Mouse (Mus musculus) hindbrain, embryonic 16.5 days (tissue): Measurements from ENCODE around the gene Gm10518. TPM values are rescaled to one million over a fixed set of nuclear protein-coding genes. Genes with fewer than 3 reads are reported as not detected.
"Not testable (repeated sequence)": the region's sequence is repeated elsewhere in the genome, so short reads cannot be mapped to it uniquely, and the experiment has no call there.

Source experiments
- ATAC-seq: fragments of 200-750 bp; cut with Nextera tagmentation; 2 replicates; pipeline ENCODE4 v1.8.0; 2017; ENCODE audit warnings: moderate TSS enrichment, moderate library complexity
- H3K27ac ChIP-seq: fragments of 300-500 bp; sonication (generic); 2 replicates; pipeline ENCODE4 v1.5.1; 2014; ENCODE audit warnings: low read depth, mild to moderate bottlenecking, control low read depth, low read length, moderate library complexity
- H3K27me3 ChIP-seq: fragments of 300-500 bp; sonication (generic); replicated peaks from 2 replicates; pipeline ENCODE4 v1.6.1; 2014; ENCODE audit warnings: low read length; ENCODE audit not compliant: control insufficient read depth, insufficient read depth
- H3K36me3 ChIP-seq: fragments of 300-500 bp; sonication (generic); 2 replicates; pipeline ENCODE4 v1.6.1; 2014; ENCODE audit warnings: mild to moderate bottlenecking, low read length, moderate library complexity, mixed read lengths; ENCODE audit not compliant: control insufficient read depth, insufficient read depth
- H3K4me1 ChIP-seq: fragments of 300-500 bp; sonication (generic); 2 replicates; pipeline ENCODE4 v1.6.1; 2014; ENCODE audit warnings: low read depth, low read length; ENCODE audit not compliant: control insufficient read depth, insufficient read depth
- H3K4me2 ChIP-seq: fragments of 300-500 bp; sonication (generic); 2 replicates; pipeline ENCODE4 v1.6.1; 2014; ENCODE audit warnings: mild to moderate bottlenecking, low read length, control low read depth, moderate library complexity
- H3K4me3 ChIP-seq: fragments of 300-500 bp; sonication (generic); 2 replicates; pipeline ENCODE4 v1.5.1; 2014; ENCODE audit warnings: mild to moderate bottlenecking, low read length, control low read depth, moderate library complexity
- H3K9ac ChIP-seq: fragments of 300-500 bp; sonication (generic); 2 replicates; pipeline ENCODE4 v1.6.1; 2014; ENCODE audit warnings: low read depth, mild to moderate bottlenecking, control low read depth, low read length, moderate library complexity
- H3K9me3 ChIP-seq: fragments of 300-500 bp; sonication (generic); 2 replicates; pipeline ENCODE4 v1.6.1; 2014; ENCODE audit warnings: mild to moderate bottlenecking, low read length, moderate library complexity; ENCODE audit not compliant: control insufficient read depth
- WGBS: fragments of 180-500 bp; shearing (Covaris S2); extraction: QIAGEN DNeasy Blood & Tissue Kit; methylation state at CpG from one replicate; pipeline ENCODE4 v1.1.7; 2014; 5-methylcytosine and 5-hydroxymethylcytosine counted together
- polyA plus RNA-seq: library from polyadenylated mRNA; unstranded; fragments of >200 nt; fragmentation: Nextera tagmentation; extraction: Ambion mirVana; gene quantifications from 2 replicates; pipeline ENCODE4 v1.2.1, GENCODE M21; 2015

The Gm10518 gene
- polyA plus RNA-seq, 1 experiment from 2014 or later, result 0.13 TPM

- peak within 1 kb of the TSS; percentile 94 for H3K9ac ChIP-seq
Measured at GRCm38 (mm10) chr1:179803513-179804139, 450 bp downstream of the Gm10518 start, which contains the start of gene Ahctf1. Gene Ahctf1 (minus strand): TSS chr1:179803680.

DNA sequence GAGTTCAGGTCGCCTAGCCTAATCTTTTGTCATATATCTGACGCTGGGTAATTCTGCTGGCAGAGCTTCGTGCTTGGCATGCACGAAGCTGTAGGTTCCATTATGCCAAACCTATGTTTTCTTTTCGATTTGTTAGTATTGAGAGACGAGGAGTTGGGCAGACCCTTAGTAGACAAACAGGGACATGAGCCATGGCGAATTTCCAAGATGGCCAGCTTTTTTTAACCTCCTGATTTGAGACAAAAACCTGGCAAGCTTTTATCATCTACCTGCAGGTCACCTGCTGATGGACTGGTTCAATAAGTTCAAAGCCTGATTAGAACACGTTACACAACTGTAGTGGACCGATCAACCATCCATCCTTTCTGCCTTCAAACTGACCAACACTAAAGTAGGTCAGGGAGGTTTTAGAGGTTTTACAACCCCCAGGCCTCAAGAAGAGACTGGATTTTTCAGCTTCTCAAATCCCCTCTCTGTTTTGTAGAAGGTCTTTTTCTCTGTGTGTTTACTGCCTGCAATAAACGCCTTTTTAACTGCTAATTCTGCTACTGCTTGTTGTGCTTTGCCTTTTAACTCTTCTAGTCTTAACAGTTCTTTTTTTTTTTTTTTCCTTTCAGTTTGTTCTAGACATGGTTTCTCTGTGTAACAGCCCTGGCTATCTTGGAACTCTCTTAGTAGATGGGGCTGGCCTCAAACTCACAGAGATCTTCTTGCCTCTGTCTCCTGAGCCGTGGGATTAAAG is 1.1 kb downstream of the Gm10518 start:
- WGBS, result 34% methylated on average over 11 of the region's 11 CpGs
- H3K27ac ChIP-seq, result peak overlapping the region; percentile 60
- H3K9me3 ChIP-seq, result no peaks in the 10 kb centered on the region
- ATAC-seq, result no peak
- H3K4me3 ChIP-seq, result peak overlapping the region; percentile 92
- peak overlapping the region; percentile 75 for H3K4me2 ChIP-seq
- H3K27me3 ChIP-seq, result no peaks in the 10 kb centered on the region
- H3K36me3 ChIP-seq, result no peaks in the 10 kb centered on the region
- H3K9ac ChIP-seq, result 0 out of 2 replicates have a peak overlapping the region, but pooled peaks have one; percentile 41
- peaks cover 15% of the 10 kb centered on the region for H3K4me1 ChIP-seq

More at GRCm38 (mm10) chr1:179803513-179804139, 450 bp downstream of the Gm10518 start, which contains the start of gene Ahctf1:
- H3K4me3 ChIP-seq, result peak within 1 kb of the TSS; percentile 92
- peak; percentile 99 for ATAC-seq
- WGBS, result under 1% methylated on average over 56 of the region's 56 CpGs
- H3K27ac ChIP-seq, result peak within 1 kb of the TSS; percentile 89
- H3K9me3 ChIP-seq, result no peaks in the 10 kb centered on the region
- no peaks in the 10 kb centered on the region for H3K36me3 ChIP-seq
- H3K4me1 ChIP-seq, result peaks cover 15% of the 10 kb centered on the region
- H3K27me3 ChIP-seq, result no peaks in the 10 kb centered on the region
- peak within 1 kb of the TSS; percentile 75 for H3K4me2 ChIP-seq

- no peak overlapping the region for H3K4me2 ChIP-seq
Measured at GRCm38 (mm10) chr1:179805751-179806150, 2.6 kb downstream of the Gm10518 start.

DNA sequence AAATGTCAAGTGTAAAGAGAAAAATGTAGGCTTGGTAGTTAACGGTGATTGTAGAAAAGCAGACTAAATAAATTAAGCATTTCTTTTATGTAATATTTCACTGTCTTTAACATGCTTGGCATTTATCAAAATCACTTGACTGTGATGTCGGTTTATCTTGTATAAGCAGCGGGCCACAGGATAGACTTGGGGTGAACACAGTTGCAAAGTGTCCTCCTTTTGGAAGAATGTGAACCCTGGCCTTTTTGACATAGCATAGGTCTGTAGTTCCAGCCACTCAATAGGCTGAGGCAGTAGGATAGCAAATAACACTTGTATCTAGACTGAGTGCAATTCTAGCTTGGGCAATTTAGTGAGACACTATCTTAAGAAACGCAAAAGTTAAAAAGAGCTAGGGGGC is 4.3 kb downstream of the Gm10518 start:
- no peak for ATAC-seq
- WGBS, result 87% methylated on average over 4 of the region's 4 CpGs
- no peaks in the 10 kb centered on the region; the same call in none of the 2 replicates for H3K4me1 ChIP-seq
- H3K36me3 ChIP-seq, result no peaks in the 10 kb centered on the region
- no peak overlapping the region for H3K4me2 ChIP-seq
- no peak overlapping the region for H3K9ac ChIP-seq
- no peak overlapping the region for H3K4me3 ChIP-seq
- H3K27me3 ChIP-seq, result no peaks in the 10 kb centered on the region
- no peak overlapping the region for H3K27ac ChIP-seq
- H3K9me3 ChIP-seq, result no peaks in the 10 kb centered on the region

More at GRCm38 (mm10) chr1:179805751-179806150, 2.6 kb downstream of the Gm10518 start:
- WGBS, result 89% methylated on average over 5 of the region's 5 CpGs
- H3K36me3 ChIP-seq, result no peaks in the 10 kb centered on the region
- H3K27me3 ChIP-seq, result no peaks in the 10 kb centered on the region
- no peak overlapping the region for H3K4me3 ChIP-seq
- peaks cover 15% of the 10 kb centered on the region for H3K4me1 ChIP-seq
- ATAC-seq, result no peak
- H3K9ac ChIP-seq, result no peak overlapping the region
- no peaks in the 10 kb centered on the region for H3K9me3 ChIP-seq
- no peak overlapping the region for H3K27ac ChIP-seq

- Histone ChIP-seq H3K27ac (no peak overlapping the region), H3K9me3 (no peaks in the 10 kb centered on the region), H3K4me1 (no peaks in the 10 kb centered on the region; the same call in 1 of the 2 replicates), H3K4me3 (no peak overlapping the region), H3K27me3 (no peaks in the 10 kb centered on the region), H3K36me3 (no peaks in the 10 kb centered on the region), H3K9ac (no peak overlapping the region), H3K4me2 (no peak overlapping the region)
- WGBS, result 82% methylated on average over 3 of the region's 3 CpGs
- no peak for ATAC-seq
Measured at GRCm38 (mm10) chr1:179808300-179808699, 5.1 kb downstream of the Gm10518 start.

DNA sequence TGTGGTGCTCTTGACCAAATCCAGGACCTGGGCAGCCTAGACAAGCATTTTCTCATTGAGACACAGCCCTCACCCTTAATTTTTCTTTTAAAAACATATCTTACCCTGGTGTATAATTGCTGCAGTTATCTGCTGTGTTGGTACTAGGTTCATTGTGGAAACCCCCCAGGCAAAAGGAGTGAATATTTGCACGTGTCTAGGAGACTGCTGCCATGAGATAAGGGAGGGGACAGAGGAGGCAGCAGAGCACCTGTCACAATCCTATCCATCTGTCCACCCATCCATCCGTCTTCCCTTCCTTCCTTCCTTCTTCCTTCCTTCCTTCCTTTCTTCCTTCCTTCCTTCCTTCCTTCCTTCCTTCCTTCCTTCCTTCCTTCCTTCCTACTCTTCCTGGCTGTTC is 10.2 kb downstream of the Gm10518 start:
- WGBS, result 79% methylated on average over 2 of the region's 2 CpGs
- Histone ChIP-seq H3K27me3 (no peaks in the 10 kb centered on the region), H3K4me1 (no peaks in the 10 kb centered on the region), H3K36me3 (no peaks in the 10 kb centered on the region), H3K27ac (no peak overlapping the region), H3K9me3 (no peaks in the 10 kb centered on the region), H3K4me3 (no peak overlapping the region), H3K9ac (no peak overlapping the region), H3K4me2 (no peak overlapping the region)
- no peak for ATAC-seq

DNA sequence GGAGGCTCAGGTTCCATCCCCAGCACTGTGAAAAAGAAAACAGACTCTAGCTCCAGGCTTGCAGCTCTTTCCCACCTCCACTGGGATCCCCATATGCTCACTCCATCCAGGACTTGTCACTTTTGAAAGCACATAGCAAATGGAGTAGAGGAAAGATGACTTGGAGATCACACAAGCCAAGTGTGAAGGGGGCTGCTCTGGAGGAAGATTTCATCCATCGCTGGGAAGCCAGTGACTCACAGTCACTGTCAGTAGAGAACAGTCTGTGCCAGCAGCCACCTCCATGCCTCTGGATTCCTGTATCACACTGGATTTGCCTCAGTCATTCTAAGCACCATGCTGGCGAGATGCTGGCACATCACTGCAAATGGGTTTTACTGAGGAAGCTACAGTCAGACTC is 11.4 kb downstream of the Gm10518 start:
- WGBS, result 83% methylated on average over 2 of the region's 2 CpGs
- Histone ChIP-seq H3K4me3 (no peak overlapping the region), H3K27ac (no peak overlapping the region), H3K9me3 (no peaks in the 10 kb centered on the region), H3K36me3 (no peaks in the 10 kb centered on the region), H3K4me2 (no peak overlapping the region), H3K4me1 (no peaks in the 10 kb centered on the region), H3K9ac (no peak overlapping the region), H3K27me3 (no peaks in the 10 kb centered on the region)
- no peak for ATAC-seq

- H3K4me1 ChIP-seq, H3K27ac ChIP-seq, H3K4me2 ChIP-seq, ATAC-seq, H3K9ac ChIP-seq, H3K4me3 ChIP-seq, H3K9me3 ChIP-seq, H3K36me3 ChIP-seq, H3K27me3 ChIP-seq: not testable (repeated sequence)
- WGBS, result 90% methylated on average over 11 of the region's 11 CpGs
Measured at GRCm38 (mm10) chr1:179818490-179819278, 15.5 kb downstream of the Gm10518 start.

DNA sequence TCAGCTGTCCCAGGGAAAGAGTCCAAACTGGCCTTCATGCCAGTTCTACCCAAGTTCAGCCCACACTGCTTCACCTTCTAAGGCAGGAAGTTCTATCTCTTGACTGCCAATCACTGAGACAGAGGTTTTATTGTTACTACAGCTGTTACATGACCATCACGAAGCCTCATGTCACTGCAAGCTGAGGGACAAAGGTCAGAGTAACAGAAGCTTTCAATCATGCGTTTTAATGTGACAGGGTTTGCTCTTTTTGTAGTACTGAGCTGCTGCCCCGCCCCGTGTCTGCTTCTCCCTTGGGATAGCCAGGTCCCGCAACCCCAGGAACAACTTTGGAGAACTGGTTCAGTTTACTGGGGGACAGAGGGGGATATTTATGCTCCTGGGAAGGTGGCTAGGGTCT is 21.4 kb downstream of the Gm10518 start:
- Histone ChIP-seq H3K9me3 (no peaks in the 10 kb centered on the region), H3K4me2 (no peak overlapping the region), H3K36me3 (no peaks in the 10 kb centered on the region), H3K27ac (no peak overlapping the region), H3K4me3 (no peak overlapping the region), H3K4me1 (no peaks in the 10 kb centered on the region), H3K27me3 (no peaks in the 10 kb centered on the region), H3K9ac (no peak overlapping the region)
- ATAC-seq, result no peak
- whole genome bisulfite sequencing, result 68% methylated on average over 5 of the region's 5 CpGs
